Mouse (Mus musculus): ENCODE measurements at regions not wholly inside any gene's neighbourhood (a gene's known extent, or its start where the extent isn't known, plus 50 kb on each side); places are given as distances from the start of the nearest gene placed in this dataset.
"Not testable (repeated sequence)": the region's sequence is repeated elsewhere in the genome, so short reads cannot be mapped to it uniquely, and the experiment has no call there.

DNA sequence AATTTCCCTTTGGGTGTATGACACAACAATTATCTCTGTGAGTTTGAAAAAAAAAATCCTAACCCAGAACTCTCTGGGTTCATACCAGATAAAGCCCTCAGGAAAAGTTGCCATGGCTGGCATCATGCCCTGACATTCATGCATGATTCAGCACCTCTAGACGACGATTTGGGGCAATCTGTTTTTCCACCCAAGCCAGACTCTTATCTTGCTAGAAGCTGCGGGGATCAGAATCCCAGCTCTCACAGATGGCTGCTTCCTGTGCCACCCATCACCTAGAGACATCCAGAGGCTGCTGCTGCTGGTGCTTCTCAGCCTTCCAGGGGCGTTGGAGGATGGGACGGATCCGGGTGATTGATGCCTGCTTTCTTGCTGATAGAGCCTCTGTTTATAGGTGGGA lies 209.2 kb downstream of the Cd47 start:
- peak; percentile 55 for DNase-seq (ENCODE audit: low spot score)

DNA sequence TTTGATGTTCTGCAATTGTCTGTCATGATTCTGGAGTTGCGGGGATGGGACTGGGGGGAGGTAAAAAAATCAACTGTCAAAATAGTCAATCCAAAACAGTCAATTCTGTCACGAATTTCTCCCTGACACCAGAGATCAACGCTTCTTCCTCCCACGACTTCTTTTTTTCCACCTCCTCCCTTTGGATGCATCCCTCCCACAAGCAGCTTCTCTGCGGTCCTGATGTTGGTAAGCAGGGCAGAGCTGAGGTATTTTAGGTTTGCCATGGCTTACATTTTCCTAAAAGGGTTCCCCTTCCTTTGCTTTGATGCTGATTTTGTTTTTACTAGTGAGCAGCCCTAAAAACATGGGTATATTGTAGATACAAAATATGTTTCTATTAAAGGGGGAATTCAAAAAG lies 209.7 kb downstream of the Cd47 start:
- no peak for DNase-seq (ENCODE audit: low spot score)

DNA sequence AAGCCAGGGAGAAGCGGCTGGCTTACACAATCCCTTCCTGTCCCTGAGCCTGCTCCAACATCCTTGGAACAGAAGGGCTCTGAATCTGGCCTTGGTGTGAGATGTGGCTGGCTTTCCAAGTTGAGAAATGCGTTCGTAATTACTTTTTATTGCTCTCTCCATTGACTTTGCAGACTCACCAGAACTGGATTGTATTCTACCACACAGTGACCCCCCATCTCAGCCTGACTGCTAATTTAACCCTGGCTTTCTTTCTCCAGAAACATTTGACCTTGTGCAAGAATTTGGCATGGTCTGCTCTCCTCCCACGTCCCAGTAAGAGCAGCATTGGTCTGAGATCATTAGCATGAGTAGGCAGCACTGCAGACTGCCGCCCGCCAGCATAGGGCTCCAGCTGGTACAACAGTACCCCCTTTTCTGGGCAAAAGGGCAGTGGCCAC lies 210.2 kb downstream of the Cd47 start:
- peak; percentile 17 for DNase-seq (ENCODE audit: low spot score)

DNA sequence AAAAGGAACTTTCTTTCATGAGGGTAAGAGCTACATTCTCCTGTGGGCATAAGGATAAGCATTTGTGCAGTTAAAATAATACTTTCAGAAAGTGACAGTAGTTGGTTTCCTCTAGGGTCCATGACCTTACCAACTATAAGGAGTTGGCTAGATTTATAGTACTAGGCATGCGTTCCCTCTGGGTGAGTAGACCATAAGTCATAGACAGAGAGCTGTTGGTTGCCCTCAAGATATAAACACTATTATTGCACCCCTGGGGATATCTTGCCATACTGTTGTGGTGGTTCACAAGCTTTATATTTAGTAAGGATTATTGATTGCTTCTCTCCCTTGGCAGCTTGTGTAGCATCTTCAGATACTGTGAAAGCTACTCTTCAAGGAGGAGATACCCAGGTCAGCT lies 223.6 kb downstream of the Cd47 start:
- DNase-seq (ENCODE audit: low spot score), result no peak

DNA sequence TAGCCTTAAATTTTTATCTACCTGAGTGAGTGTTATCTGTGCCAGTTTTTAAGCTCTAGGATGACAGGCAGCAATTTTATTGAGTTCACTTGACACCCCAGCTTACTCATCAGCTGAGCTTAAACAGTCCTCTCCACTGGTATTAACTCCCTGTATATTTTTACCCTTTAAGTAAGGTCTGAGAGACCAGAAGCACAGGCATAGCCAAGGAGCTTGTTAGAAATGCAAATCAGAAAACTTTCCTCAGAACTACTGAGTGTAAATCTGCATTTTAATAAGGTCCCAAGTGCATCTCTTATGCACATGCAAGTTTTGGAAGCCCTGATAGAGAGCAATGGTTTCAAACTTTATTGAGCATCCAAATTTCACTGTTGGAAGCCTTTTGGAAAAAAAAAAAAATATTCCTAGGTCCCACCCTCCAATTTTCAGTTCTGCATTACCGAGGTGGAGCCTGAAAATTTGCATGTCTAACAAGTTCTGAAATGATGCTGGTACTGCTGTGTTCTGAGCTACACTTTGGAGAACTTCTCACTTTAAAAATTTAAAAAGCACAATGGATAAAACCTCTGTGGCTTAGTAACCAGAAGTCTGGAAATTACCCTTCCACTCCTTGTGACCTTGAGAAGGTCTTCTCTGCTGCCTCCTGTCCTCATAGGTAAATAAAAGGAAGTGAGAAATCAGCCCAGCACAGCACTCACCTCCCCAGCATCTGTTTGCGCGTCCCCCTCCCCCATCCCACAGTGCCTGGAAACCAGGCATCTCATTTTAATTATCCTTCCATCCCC lies 226.0 kb downstream of the Cd47 start:
- no peak for DNase-seq (ENCODE audit: low spot score)

DNA sequence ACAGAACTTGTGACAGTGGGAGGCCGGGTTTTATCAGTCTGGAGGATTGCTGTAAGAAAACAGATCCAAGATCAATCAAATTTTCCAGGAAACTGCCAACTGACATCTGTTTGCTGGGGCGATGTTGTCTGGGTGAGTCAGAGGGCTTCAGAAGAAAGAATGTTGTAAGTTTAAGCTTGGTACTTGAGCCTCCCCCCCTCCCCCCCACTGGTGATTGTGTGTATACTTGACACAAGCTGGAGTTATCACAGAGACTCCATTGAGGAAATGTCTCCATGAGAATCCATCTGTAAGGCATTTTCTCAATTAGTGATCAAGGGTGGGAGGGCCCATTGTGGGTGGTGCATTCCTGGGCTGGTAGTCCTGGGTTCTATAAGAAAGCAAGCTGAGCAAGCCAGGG lies 226.9 kb downstream of the Cd47 start:
- no peak for DNase-seq (ENCODE audit: low spot score)

DNA sequence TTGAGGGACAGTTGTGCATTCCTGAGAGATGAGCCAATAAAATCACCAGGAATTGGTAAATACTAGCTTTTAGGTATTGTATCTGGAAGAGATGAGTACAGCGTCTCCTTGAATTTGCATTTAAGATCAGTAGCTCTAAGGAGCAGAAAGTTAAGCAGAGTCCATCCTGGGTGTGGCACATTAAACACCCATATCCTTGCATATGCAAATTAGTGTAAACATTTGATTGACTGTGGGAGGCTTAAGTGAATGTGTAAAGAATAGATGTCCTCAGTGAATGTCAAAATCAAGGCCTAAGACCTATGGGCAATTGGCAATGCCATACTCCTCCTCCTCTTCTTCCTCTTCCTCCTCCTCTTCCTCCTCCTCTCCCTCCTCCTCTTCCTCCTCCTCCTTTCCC lies 229.4 kb downstream of the Cd47 start:
- DNase-seq (ENCODE audit: low spot score), result no peak

DNA sequence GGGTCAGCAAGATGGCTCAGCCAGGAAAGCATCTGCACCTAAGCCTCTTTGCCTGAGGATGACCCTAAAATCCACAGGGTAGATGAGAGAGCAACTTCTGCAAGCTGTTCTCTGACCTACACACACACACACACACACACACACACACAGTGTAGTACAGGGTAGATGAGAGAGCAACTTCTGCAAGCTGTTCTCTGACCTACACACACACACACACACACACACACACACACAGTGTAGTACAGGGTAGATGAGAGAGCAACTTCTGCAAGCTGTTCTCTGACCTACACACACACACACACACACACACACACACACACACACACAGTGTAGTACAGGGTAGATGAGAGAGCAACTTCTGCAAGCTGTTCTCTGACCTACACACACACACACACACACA lies 230.0 kb downstream of the Cd47 start:
- DNase-seq (ENCODE audit: low spot score), result not testable (repeated sequence)

DNA sequence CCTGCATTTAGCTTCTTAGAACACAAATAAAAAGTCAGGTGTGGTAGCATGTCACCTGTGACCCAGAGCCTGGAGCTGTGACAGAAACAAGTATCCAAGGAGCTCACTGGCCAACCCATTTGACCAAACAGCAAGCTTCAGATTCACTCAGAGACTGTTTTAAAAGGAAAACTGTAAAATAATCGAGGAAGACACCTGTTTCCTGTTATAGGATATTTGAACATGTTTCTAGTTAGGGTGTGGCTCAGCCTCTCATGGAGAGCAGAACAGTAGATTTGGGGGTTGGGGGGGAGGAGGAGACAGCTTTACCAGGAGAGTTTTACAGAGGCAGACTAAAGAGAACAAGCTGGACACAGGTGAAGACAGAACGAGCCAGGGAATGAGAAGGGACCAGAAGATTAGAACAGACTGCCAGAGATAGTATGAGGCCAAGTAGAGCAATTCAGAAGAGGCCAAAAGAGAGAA lies 230.6 kb downstream of the Cd47 start:
- no peak for DNase-seq (ENCODE audit: low spot score)

DNA sequence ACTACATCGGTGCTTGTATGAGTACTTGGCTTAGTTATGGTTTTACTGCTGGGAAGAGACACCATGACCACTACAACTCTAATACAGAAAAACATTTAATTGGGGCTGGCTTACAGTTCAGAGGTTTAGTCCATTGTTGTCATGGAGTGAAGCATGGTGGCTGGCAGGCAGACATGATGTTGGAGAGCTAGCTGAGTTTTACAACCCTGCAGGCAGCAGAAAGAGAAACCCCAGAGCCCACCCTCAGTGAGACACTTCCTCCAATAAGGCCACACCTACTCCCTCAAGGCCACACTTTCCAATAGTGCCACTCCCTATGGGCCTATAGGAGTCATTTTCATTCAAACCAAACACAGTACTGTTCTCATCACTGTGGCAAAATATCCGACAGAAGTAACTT lies 232.5 kb downstream of the Cd47 start:
- DNase-seq (ENCODE audit: low spot score), result no peak

DNA sequence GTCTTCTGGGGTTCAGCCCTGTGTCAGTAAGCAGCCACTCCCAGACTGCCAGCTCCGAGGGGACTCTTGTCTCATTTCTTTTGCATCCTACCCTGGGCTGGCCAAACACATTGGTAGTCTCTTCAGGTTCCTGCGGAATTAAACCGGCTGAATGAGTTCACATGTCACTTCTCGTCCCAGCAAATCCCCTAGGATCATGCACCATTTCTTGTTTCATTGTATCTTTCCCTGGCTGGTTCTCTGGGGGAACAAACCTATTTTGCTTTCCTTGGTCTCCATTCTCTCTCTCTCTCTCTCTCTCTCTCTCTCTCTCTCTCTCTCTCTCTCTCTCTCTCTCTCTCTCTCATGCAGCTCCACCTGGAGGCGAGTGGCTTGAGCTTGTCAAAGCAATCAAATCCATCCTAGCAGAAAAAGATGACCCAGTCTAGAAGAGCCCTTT lies 236.0 kb downstream of the Cd47 start:
- no peak for DNase-seq (ENCODE audit: low spot score)

DNA sequence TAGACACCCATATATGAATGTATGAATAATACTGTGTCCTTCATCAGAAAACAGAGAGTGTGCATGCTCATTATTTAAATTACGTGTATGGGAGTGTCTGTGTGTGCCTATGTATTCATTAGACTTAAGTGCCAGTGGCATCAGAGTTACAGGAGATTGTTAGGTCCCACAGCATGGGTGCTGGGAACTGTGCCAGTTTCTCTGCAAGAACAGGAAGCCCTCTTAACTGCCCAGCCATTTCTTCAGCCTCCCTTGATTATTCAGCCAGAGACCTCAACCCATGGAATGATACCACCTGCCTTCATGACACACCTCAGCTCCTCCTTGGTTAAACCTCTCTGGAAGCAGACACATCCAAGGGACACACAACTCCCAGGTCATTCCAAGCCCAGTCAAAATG lies 243.8 kb downstream of the Cd47 start:
- DNase-seq (ENCODE audit: low spot score), result no peak

DNA sequence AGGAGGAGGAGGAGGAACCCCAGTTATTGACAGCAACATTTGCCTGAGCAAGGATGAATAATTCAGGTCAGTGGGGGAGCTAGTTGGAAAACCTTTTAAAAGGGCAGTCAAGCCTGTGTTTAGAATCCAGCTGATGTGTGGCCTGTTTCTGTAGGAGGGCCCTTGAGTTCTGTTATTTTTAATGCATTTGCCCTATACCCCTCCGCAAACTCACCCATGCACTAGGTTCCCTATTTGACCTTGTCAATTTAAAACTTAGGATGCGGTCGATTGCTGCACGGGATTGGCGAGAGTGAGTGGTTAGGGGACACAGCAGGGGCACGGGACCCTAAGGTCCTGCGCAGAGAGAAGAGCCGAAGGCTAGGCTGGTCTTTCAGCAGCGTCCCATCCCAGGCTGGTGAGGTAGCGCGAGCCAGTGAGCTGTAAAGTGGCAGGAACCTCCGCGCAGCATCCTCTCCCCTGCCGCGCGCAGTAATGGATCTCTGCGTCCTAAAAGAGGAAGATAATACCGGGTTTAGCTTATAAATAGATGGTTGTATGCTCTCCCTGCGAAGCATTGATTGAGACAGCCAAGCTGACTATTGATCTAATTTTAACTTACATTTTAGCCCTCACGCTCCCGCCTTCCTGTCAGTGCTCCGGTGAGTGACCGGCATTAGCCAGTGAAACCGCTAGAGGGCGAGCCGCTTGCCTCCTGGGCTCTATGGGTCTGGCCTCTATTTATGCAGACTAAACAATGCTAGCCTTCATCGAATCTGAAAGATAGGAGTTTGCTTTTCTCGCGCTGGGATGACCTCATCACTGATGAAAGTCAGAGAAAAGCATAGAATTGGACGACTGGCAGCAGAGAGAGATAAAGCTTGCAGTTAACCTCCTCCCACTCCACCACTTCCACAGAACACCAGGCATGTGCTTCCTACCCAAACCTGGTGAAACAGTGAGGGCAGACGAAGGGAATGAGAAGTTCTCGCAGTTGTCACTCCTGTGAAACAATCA lies 245.5 kb downstream of the Cd47 start:
- DNase-seq (ENCODE audit: low spot score), result no peak

DNA sequence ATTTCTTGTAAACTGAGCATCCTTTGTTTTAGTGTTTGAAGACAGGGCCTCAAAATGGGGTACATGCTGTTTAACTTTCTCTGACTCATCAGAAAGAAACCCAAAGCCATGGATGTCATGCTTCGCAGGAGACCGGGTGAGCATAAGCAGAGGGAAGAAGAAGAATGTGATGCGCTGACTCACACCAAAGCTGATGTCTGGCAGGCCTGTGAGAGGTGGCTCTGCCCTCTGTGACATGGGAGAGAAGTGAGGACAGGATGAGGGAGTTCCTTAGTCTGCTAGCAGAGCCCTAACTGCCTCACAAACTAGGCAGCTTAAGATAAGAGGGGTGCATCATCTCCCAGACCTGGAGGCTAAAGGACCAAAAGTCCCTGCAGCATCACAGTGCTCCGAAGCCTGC lies 263.2 kb downstream of the Cd47 start:
- peak; percentile 14 for DNase-seq (ENCODE audit: low spot score)

DNA sequence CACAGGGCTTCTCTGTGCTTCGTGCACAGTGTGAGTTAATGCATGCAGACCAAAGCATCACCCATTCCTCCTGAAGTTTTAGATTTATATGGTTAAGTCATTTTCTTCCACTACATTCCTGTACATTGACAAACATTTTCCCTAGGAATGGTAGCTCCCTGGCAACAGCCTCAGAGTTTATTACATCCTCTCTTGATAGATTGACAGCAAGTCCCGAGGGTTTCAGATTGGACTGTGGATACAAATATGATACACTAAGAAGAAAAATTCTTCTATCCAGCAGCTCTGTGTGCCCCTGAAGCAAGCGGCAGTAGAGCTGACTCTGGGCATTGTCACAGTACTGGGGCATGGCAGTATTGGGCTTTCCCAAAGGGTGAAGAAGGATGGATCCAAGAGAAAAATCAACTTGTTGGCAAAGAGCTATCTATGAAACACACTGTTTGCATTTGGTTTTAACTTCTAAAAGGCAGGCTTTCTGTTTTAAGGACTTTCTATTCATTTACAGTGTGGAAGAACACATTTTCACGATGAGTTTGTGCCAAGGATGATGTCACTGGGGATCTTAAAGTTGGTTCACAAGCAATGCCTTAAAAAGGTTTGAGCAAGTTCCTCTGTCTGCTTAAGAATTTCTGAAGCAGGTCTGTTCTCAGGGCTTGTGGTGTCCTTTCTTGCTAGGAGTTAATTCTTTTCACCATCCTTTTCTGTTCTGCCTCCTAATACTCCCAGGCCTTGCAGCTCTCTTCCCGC lies 265.2 kb downstream of the Cd47 start:
- DNase-seq (ENCODE audit: low spot score), result no peak

DNA sequence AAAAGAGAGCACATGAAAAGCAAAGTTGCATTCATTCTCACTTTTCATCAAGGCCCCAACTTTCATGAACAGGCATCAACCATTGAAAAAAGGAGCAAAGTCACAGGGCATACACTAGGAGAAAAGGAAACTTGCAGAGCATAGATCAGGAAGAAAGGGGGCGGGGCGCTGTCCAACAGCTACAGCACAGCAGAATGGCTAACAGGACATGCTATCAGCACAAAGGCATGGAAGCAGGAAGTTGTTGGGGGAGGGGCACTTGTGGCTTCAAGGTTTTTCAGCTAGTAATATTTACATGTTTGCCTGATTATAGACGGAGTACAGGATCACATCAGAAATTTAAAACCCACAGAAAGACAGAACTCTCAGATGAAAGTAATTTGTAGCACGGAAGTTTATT lies 268.7 kb downstream of the Cd47 start:
- no peak for DNase-seq (ENCODE audit: low spot score)

DNA sequence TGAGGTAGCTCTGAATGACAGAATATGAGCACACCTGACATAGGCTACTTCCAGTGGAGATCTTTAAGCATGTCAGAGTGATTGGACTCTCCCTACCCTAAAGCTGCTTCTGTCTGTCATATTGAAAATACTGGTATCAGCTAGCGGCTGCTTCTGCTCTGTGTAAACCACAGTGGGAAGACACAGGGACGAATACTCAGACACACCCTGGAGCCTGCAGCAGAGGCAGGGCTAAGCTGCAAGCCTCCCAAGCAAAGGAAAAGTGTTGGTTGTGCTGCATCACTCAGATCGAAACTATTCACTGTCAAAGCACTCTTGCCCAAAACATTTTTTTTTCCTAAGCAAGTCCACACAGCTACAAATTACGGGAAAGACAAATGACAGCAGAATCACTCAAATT lies 270.4 kb downstream of the Cd47 start:
- no peak for DNase-seq (ENCODE audit: low spot score)

DNA sequence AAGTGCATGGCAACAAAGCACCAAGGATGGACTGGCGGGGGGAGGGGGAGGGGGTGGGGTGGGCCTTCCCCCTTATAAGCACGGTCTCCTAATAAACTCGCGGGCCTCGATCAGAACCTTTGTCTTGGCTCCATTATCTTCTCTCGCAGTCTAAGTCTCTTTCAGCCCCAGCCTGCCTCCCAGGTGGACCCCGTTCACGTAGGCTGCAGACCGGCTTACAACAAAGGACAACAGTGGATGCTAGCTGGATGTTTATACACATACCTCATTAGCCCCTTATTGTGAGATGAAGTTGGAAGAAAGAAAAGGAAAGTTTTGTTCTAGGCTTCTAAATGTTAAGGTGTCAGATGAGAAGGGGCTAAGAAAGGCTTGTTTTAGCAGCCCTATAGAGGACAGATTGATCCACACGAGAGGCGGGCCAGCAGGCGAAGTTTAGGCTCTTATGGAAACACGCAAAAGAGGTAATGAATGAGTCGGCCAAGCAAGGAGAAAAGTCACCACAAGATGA lies 272.6 kb downstream of the Cd47 start:
- no peak for DNase-seq (ENCODE audit: low spot score)

DNA sequence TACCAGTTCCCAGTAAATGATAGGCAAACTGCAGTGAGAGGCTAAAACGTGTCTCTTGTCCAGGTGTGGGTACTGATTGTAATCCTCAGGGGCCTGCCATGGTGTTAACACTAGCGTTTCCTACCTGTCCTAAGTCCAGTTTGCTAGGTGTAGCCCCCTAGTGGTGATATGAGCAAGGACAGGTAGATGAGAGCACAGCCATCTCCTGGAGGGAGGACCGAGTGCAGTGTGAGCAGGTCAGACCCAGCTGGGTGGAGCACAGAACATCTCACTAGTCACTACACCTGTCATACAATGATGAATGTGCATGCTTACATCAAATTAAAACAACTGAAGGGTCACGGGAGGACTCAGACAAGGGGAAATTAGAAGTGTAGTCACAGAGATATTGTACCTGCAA lies 273.6 kb downstream of the Cd47 start:
- DNase-seq (ENCODE audit: low spot score), result no peak

DNA sequence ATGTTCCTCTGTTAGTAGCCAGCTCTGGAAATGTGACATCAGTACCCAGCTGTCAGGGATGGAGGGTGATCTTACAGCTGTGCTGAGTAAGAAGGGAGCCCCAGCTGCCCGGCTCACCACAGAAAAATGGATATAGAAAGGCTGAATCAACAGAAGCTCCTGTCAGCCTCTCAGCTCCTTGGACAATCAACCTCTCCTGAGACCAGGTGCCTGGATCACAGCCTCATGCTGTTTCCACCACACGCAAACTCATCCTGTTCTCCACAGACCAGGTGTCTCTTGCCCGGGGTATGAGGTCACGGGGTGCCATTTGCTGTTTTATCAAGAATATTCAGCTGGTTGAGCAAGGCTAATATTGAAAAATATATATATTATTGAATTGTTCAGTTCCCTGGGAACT lies 275.3 kb downstream of the Cd47 start:
- no peak for DNase-seq (ENCODE audit: low spot score)

DNA sequence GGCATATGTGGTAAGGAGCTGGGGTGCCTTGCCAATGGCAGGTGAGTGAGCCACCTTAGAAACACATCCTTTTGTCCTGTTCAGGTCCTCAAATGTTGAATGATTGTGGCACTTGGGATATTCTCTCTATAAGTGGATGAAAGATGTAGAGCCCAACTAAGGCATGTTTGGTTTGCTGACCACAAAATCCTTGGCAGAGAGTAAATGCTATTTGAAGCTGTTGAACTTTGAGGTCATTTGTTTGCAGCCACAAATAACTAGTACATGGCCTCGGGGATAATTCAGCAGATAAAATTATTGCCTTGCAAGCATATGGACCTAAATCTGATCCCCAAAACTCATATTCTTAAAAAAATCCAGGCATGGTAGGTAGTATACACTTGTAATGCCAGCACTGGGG lies 281.2 kb downstream of the Cd47 start:
- DNase-seq (ENCODE audit: low spot score), result no peak

DNA sequence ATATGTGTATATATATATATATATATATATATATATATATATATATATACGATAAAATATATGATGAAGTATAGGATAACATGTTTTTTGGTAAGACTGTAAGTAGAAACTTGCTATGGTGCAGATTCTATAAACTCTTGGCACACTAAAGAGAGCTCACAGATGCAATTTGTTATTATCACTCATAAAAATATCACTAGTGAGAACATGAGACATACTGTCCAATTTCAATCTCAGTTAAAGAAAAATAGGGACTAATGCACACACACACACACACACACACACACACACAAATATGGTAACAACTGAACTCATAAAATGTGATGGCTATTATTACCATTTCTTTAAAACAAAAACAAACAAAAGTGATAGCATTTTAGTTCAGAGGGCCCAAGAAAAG lies 292.0 kb downstream of the Cd47 start:
- no peak for DNase-seq (ENCODE audit: low spot score)

Measured in MN1 (cell line).